Mouse (Mus musculus) bone marrow, adult 2 months (tissue): Measurements from ENCODE around the gene Elmsan1.

ENCODE experiments used
- CTCF ChIP-seq: fragments of 200-500 bp; IDR thresholded peaks from 2 replicates; pipeline ENCODE4 v1.5.1; 2011; ENCODE audit warnings: low read length, control low read depth; ENCODE audit not compliant: control insufficient read depth, insufficient read depth
- POLR2A ChIP-seq: fragments of 200-500 bp; IDR thresholded peaks from 2 replicates; pipeline ENCODE4 v1.6.1; 2011; ENCODE audit warnings: low read depth, mild to moderate bottlenecking, control low read depth, low read length, borderline replicate concordance; ENCODE audit not compliant: control insufficient read depth

GRCm38 (mm10) chr12:84252811-84253210 lies 34.1 kb upstream of the Elmsan1 start:
- no peak for TF ChIP-seq CTCF
- no peak for TF ChIP-seq POLR2A
